Mouse (Mus musculus): ENCODE data around the gene Glb1l3. TPM values are rescaled to one million over a fixed set of nuclear protein-coding genes. Genes with fewer than 3 reads are reported as not detected.

Glb1l3 gene
- polyA plus RNA-seq, 1 experiment, result not detected

DNA sequence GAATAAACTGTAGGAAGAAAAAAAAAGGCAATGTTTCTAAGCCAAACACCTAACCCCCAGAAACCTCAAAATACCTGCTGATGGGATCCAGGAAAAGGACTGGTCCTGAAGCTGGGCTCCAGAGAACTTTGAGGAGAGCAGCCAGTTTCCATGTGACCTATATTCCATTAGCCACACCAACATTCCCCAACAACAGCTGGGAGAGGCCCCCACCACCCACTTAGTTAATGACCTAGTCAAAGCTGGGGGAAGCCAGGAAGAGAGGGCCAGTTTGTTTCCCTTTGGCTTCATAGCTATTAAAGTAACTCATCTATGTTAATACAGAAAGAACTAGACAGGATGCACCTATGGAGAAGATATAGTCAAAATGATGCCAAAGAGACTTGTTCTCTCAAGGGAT lies 56.4 kb downstream of the Glb1l3 start:
- no peaks in the 10 kb centered on the region for H3K9me3 ChIP-seq (replicated peaks; ENCODE audit: control insufficient read depth, insufficient read depth, low read length, poor library complexity, severe bottlenecking)
- H3K27ac ChIP-seq (ENCODE audit: insufficient read depth, low read length), result no peak overlapping the region
- H3K4me3 ChIP-seq (ENCODE audit: low read depth, low read length), result no peak overlapping the region
- H3K9ac ChIP-seq (ENCODE audit: low read depth, poor library complexity, severe bottlenecking), result no peak overlapping the region
- no peak for TF ChIP-seq EP300 (IDR thresholded peaks at IDR 0.05; ENCODE audit: insufficient read depth, low read depth, low read length)
- TF ChIP-seq POLR2A (IDR thresholded peaks at IDR 0.05; ENCODE audit: insufficient read depth, low read length), result no peak
- no peak for TF ChIP-seq CTCF (IDR thresholded peaks at IDR 0.05; ENCODE audit: low read depth, low read length)
- peaks cover 4% of the 10 kb centered on the region for H3K4me1 ChIP-seq (ENCODE audit: control insufficient read depth, insufficient read depth, low read length)
- H3K27me3 ChIP-seq (ENCODE audit: control insufficient read depth, insufficient read depth, low read length, poor library complexity, severe bottlenecking), result no peaks in the 10 kb centered on the region
- no peaks in the 10 kb centered on the region for H3K36me3 ChIP-seq (ENCODE audit: control insufficient read depth, insufficient read depth, low read length, poor library complexity, severe bottlenecking)

- Histone ChIP-seq H3K9ac (ENCODE audit: low read depth, poor library complexity, severe bottlenecking) (no peak overlapping the region), H3K4me3 (ENCODE audit: low read depth, low read length) (no peak overlapping the region), H3K9me3 (replicated peaks; ENCODE audit: control insufficient read depth, insufficient read depth, low read length, poor library complexity, severe bottlenecking) (no peaks in the 10 kb centered on the region), H3K27ac (ENCODE audit: insufficient read depth, low read length) (no peak overlapping the region), H3K36me3 (ENCODE audit: control insufficient read depth, insufficient read depth, low read length, poor library complexity, severe bottlenecking) (no peaks in the 10 kb centered on the region), H3K27me3 (ENCODE audit: control insufficient read depth, insufficient read depth, low read length, poor library complexity, severe bottlenecking) (no peaks in the 10 kb centered on the region), H3K4me1 (ENCODE audit: control insufficient read depth, insufficient read depth, low read length) (peaks cover 4% of the 10 kb centered on the region)
- no peak for TF ChIP-seq POLR2A (IDR thresholded peaks at IDR 0.05; ENCODE audit: insufficient read depth, low read length)
- TF ChIP-seq EP300 (IDR thresholded peaks at IDR 0.05; ENCODE audit: insufficient read depth, low read depth, low read length), result no peak
- TF ChIP-seq CTCF (IDR thresholded peaks at IDR 0.05; ENCODE audit: low read depth, low read length), result no peak
Measured at GRCm38 (mm10) chr9:26800357-26800756, 60.3 kb downstream of the Glb1l3 start.

GRCm38 (mm10) chr9:26798731-26799130 lies 62.0 kb downstream of the Glb1l3 start:
- Histone ChIP-seq H3K9ac (ENCODE audit: low read depth, poor library complexity, severe bottlenecking) (no peak overlapping the region), H3K4me3 (ENCODE audit: low read depth, low read length) (no peak overlapping the region), H3K9me3 (replicated peaks; ENCODE audit: control insufficient read depth, insufficient read depth, low read length, poor library complexity, severe bottlenecking) (no peaks in the 10 kb centered on the region), H3K27ac (ENCODE audit: insufficient read depth, low read length) (no peak overlapping the region), H3K27me3 (ENCODE audit: control insufficient read depth, insufficient read depth, low read length, poor library complexity, severe bottlenecking) (no peaks in the 10 kb centered on the region), H3K36me3 (ENCODE audit: control insufficient read depth, insufficient read depth, low read length, poor library complexity, severe bottlenecking) (no peaks in the 10 kb centered on the region), H3K4me1 (ENCODE audit: control insufficient read depth, insufficient read depth, low read length) (no peaks in the 10 kb centered on the region)
- TF ChIP-seq CTCF (IDR thresholded peaks at IDR 0.05; ENCODE audit: low read depth, low read length), result no peak

GRCm38 (mm10) chr9:26798205-26798604 lies 62.5 kb downstream of the Glb1l3 start:
- Histone ChIP-seq H3K27ac (ENCODE audit: insufficient read depth, low read length) (no peak overlapping the region), H3K4me1 (ENCODE audit: control insufficient read depth, insufficient read depth, low read length) (no peaks in the 10 kb centered on the region), H3K4me3 (ENCODE audit: low read depth, low read length) (no peak overlapping the region), H3K27me3 (ENCODE audit: control insufficient read depth, insufficient read depth, low read length, poor library complexity, severe bottlenecking) (no peaks in the 10 kb centered on the region), H3K9ac (ENCODE audit: low read depth, poor library complexity, severe bottlenecking) (no peak overlapping the region), H3K9me3 (replicated peaks; ENCODE audit: control insufficient read depth, insufficient read depth, low read length, poor library complexity, severe bottlenecking) (no peaks in the 10 kb centered on the region), H3K36me3 (ENCODE audit: control insufficient read depth, insufficient read depth, low read length, poor library complexity, severe bottlenecking) (no peaks in the 10 kb centered on the region)
- TF ChIP-seq POLR2A (IDR thresholded peaks at IDR 0.05; ENCODE audit: insufficient read depth, low read length) (no peak), EP300 (IDR thresholded peaks at IDR 0.05; ENCODE audit: insufficient read depth, low read depth, low read length) (no peak), CTCF (IDR thresholded peaks at IDR 0.05; ENCODE audit: low read depth, low read length) (no peak)

DNA sequence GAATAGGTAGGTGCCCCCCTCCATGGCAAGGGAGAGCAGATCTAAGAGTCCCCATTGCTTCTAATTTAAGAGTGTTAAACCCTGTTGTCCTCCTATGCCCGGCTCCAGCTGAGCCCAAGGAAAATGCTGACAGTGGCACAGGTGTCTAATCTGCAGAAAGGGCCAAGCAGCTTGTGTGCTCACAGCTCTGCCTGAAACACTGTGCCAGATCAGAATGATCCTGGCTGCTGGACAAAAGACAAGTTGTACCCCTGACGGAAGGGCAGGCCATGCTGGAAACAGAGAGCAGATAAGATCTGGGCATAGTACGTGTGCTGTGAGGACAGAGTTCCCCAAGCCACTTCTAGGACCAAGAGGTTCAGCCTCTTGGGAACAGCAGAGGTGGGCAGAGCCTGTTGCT lies 67.9 kb downstream of the Glb1l3 start:
- H3K36me3 ChIP-seq (ENCODE audit: control insufficient read depth, insufficient read depth, low read length, poor library complexity, severe bottlenecking), result no peaks in the 10 kb centered on the region
- no peak overlapping the region for H3K9ac ChIP-seq (ENCODE audit: low read depth, poor library complexity, severe bottlenecking)
- TF ChIP-seq EP300 (IDR thresholded peaks at IDR 0.05; ENCODE audit: insufficient read depth, low read depth, low read length), result no peak
- TF ChIP-seq CTCF (IDR thresholded peaks at IDR 0.05; ENCODE audit: low read depth, low read length), result no peak
- no peaks in the 10 kb centered on the region for H3K27me3 ChIP-seq (ENCODE audit: control insufficient read depth, insufficient read depth, low read length, poor library complexity, severe bottlenecking)
- no peaks in the 10 kb centered on the region for H3K4me1 ChIP-seq (ENCODE audit: control insufficient read depth, insufficient read depth, low read length)
- H3K4me3 ChIP-seq (ENCODE audit: low read depth, low read length), result no peak overlapping the region
- no peaks in the 10 kb centered on the region for H3K9me3 ChIP-seq (replicated peaks; ENCODE audit: control insufficient read depth, insufficient read depth, low read length, poor library complexity, severe bottlenecking)
- no peak overlapping the region for H3K27ac ChIP-seq (ENCODE audit: insufficient read depth, low read length)

DNA sequence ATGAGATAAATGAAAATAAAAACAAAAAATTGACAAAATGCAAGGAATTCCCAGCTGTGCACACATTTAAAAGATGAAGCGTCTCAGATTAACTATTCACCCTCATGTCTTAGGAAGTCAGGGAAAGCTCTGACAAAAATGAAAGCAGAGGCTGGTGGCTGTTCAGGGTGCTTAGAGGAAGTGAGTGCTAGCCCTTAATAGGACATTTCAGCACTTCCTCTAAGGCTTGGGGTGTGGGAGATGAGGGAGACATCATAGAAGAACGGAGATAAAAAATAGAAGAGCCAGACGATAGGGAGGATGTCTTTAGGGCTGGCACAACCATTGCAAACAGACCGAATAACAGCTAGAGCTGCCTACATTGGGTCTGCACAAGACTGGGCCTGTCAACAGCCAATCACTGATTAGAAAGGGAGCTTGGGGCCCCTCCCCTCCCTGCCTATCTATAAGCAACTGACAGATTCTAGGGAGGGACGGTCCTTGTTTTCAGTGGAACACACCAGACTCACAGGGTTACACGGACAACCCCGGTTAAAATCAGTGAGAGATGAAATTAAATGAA lies 77.2 kb downstream of the Glb1l3 start:
- H3K27me3 ChIP-seq (ENCODE audit: control insufficient read depth, insufficient read depth, low read length, poor library complexity, severe bottlenecking), result no peaks in the 10 kb centered on the region
- no peak overlapping the region for H3K9ac ChIP-seq (ENCODE audit: low read depth, poor library complexity, severe bottlenecking)
- TF ChIP-seq CTCF (IDR thresholded peaks at IDR 0.05; ENCODE audit: low read depth, low read length) (no peak), POLR2A (IDR thresholded peaks at IDR 0.05; ENCODE audit: insufficient read depth, low read length) (no peak), EP300 (IDR thresholded peaks at IDR 0.05; ENCODE audit: insufficient read depth, low read depth, low read length) (no peak)
- no peaks in the 10 kb centered on the region for H3K9me3 ChIP-seq (replicated peaks; ENCODE audit: control insufficient read depth, insufficient read depth, low read length, poor library complexity, severe bottlenecking)
- no peak overlapping the region for H3K27ac ChIP-seq (ENCODE audit: insufficient read depth, low read length)
- H3K36me3 ChIP-seq (ENCODE audit: control insufficient read depth, insufficient read depth, low read length, poor library complexity, severe bottlenecking), result no peaks in the 10 kb centered on the region
- no peak overlapping the region for H3K4me3 ChIP-seq (ENCODE audit: low read depth, low read length)
- no peaks in the 10 kb centered on the region for H3K4me1 ChIP-seq (ENCODE audit: control insufficient read depth, insufficient read depth, low read length)

All from ES-Bruce4 (cell line).